Mouse (Mus musculus) CH12.LX (cell line): ENCODE measurements around the gene Tox2. TPM values are rescaled to one million over a fixed set of nuclear protein-coding genes. Genes with fewer than 3 reads are reported as not detected.

Experiments used
- DNase-seq: peaks from one replicate; pipeline ENCODE4 v3.0.0-alpha.2; 2013; ENCODE audit errors: extremely low read depth
- H3K27ac ChIP-seq: 2 replicates; pipeline ENCODE4 v1.5.1; 2012; ENCODE audit warnings: low read depth, mild to moderate bottlenecking, control low read depth, moderate library complexity; ENCODE audit not compliant: insufficient read depth
- H3K27me3 ChIP-seq: replicated peaks from 2 replicates; pipeline ENCODE3; 2012; ENCODE audit warnings: inconsistent platforms
- H3K36me3 ChIP-seq, 2 experiments: replicated peaks in 1 of 2; 2 replicates each; pipeline versions ENCODE3 to v1.6.1; 2012; ENCODE audit warnings: inconsistent platforms in 1 of 2, low read length in 1 of 2, mild to moderate bottlenecking in 1 of 2, mixed read lengths in 1 of 2, moderate library complexity in 1 of 2; ENCODE audit not compliant: control insufficient read depth in 1 of 2, insufficient read depth in 1 of 2
- H3K4me1 ChIP-seq, 2 experiments: 2 replicates each; pipeline ENCODE4 v1.6.1; 2012; ENCODE audit warnings: inconsistent platforms in 1 of 2, moderate library complexity in 1 of 2; ENCODE audit not compliant: insufficient read depth in 2 of 2, control insufficient read depth in 1 of 2
- H3K4me2 ChIP-seq: 2 replicates; pipeline ENCODE4 v1.6.1; 2012; ENCODE audit warnings: low read depth, mild to moderate bottlenecking, control low read depth; ENCODE audit not compliant: poor library complexity, insufficient read depth, severe bottlenecking
- H3K4me3 ChIP-seq, 3 experiments: fragments of 150-350 bp in 1 of 3; sonication (generic) in 1 of 3; replicated peaks in 1 of 3; 2 replicates each; pipeline versions ENCODE3 to v1.5.1; 2011 to 2012; ENCODE audit warnings: low read depth in 2 of 3, low read length in 2 of 3, mild to moderate bottlenecking in 2 of 3, moderate library complexity in 2 of 3, control low read depth in 1 of 3, improper control_type of control experiment in 1 of 3, inconsistent platforms in 1 of 3, mixed read lengths in 1 of 3; ENCODE audit not compliant: poor library complexity in 1 of 3
- H3K79me2 ChIP-seq: replicated peaks from 2 replicates; pipeline ENCODE4 v1.6.1; 2012; ENCODE audit warnings: mild to moderate bottlenecking, moderate library complexity; ENCODE audit not compliant: control insufficient read depth, poor library complexity, insufficient read depth, severe bottlenecking; ENCODE audit errors: extremely low read depth
- H3K9ac ChIP-seq: 2 replicates; pipeline ENCODE4 v1.6.1; 2012; ENCODE audit warnings: low read depth, mild to moderate bottlenecking, control low read depth, moderate library complexity; ENCODE audit not compliant: insufficient read depth
- H3K9me3 ChIP-seq: replicated peaks from 2 replicates; pipeline ENCODE3; 2012; ENCODE audit warnings: low read length, inconsistent platforms, mixed read lengths
- CHD1 ChIP-seq: IDR thresholded peaks from 2 replicates; pipeline ENCODE4 v1.6.1; 2012; ENCODE audit warnings: low read depth, low read length, improper control_type of control experiment, inconsistent platforms
- CHD2 ChIP-seq: IDR thresholded peaks from 2 replicates; pipeline ENCODE4 v1.6.1; 2011; ENCODE audit warnings: low read length, improper control_type of control experiment
- CTCF ChIP-seq, 2 experiments: IDR thresholded peaks in 1 of 2; conservative IDR thresholded peaks in 1 of 2; 2 replicates each; pipeline ENCODE4 v1.5.1; 2011 to 2012; ENCODE audit warnings: low read depth in 2 of 2, low read length in 2 of 2, improper control_type of control experiment in 1 of 2, inconsistent platforms in 1 of 2, mild to moderate bottlenecking in 1 of 2, moderate library complexity in 1 of 2
- E2F4 ChIP-seq: IDR thresholded peaks from 2 replicates; pipeline ENCODE4 v1.6.1; 2011; ENCODE audit warnings: low read depth, low read length, improper control_type of control experiment; ENCODE audit not compliant: insufficient replicate concordance
- ELF1 ChIP-seq: IDR thresholded peaks from 2 replicates; pipeline ENCODE4 v1.6.1; 2014; ENCODE audit warnings: low read depth, mild to moderate bottlenecking, inconsistent platforms, low read length, improper control_type of control experiment
- ETS1 ChIP-seq: conservative IDR thresholded peaks from 2 replicates; pipeline ENCODE4 v1.6.1; 2012; ENCODE audit warnings: low read depth, mild to moderate bottlenecking, inconsistent platforms, low read length, improper control_type of control experiment, moderate library complexity
- JUND ChIP-seq: conservative IDR thresholded peaks from 2 replicates; pipeline ENCODE4 v1.6.1; 2011; ENCODE audit warnings: low read depth, low read length, improper control_type of control experiment
- KAT2A ChIP-seq: IDR thresholded peaks from 2 replicates; pipeline ENCODE4 v1.6.1; 2012; ENCODE audit warnings: low read length, improper control_type of control experiment, inconsistent platforms; ENCODE audit not compliant: insufficient replicate concordance
- MAZ ChIP-seq: IDR thresholded peaks from 2 replicates; pipeline ENCODE4 v1.6.1; 2012; ENCODE audit warnings: low read depth, mild to moderate bottlenecking, inconsistent platforms, low read length, improper control_type of control experiment, moderate library complexity
- MEF2A ChIP-seq: IDR thresholded peaks from 2 replicates; pipeline ENCODE4 v1.6.1; 2014; ENCODE audit warnings: low read depth, mild to moderate bottlenecking, inconsistent platforms, low read length, improper control_type of control experiment, borderline replicate concordance
- MYC ChIP-seq: IDR thresholded peaks from 2 replicates; pipeline ENCODE4 v1.6.1; 2011; ENCODE audit warnings: low read depth, mild to moderate bottlenecking, improper control_type of control experiment, low read length
- NRF1 ChIP-seq: IDR thresholded peaks from 2 replicates; pipeline ENCODE4 v1.6.1; 2014; ENCODE audit warnings: low read depth, mild to moderate bottlenecking, inconsistent platforms, low read length, improper control_type of control experiment, moderate library complexity
- POLR2AphosphoS2 ChIP-seq: IDR thresholded peaks from 2 replicates; pipeline ENCODE4 v1.6.1; 2011; ENCODE audit warnings: low read depth, low read length, improper control_type of control experiment
- SIN3A ChIP-seq: IDR thresholded peaks from 2 replicates; pipeline ENCODE4 v1.6.1; 2012; ENCODE audit warnings: low read length, improper control_type of control experiment, inconsistent platforms
- SMC3 ChIP-seq: IDR thresholded peaks from 2 replicates; pipeline ENCODE4 v1.6.1; 2011; ENCODE audit warnings: low read depth, low read length, improper control_type of control experiment
- UBTF ChIP-seq: IDR thresholded peaks from 2 replicates; pipeline ENCODE4 v1.6.1; 2012; ENCODE audit warnings: low read depth, mild to moderate bottlenecking, inconsistent platforms, low read length, improper control_type of control experiment, moderate library complexity
- USF1 ChIP-seq: IDR thresholded peaks from 2 replicates; pipeline ENCODE4 v1.6.1; 2014; ENCODE audit warnings: low read depth, mild to moderate bottlenecking, inconsistent platforms, low read length, improper control_type of control experiment
- USF2 ChIP-seq: conservative IDR thresholded peaks from 2 replicates; pipeline ENCODE4 v1.6.1; 2011; ENCODE audit warnings: low read depth, low read length, improper control_type of control experiment
- ZC3H11A ChIP-seq: IDR thresholded peaks from 2 replicates; pipeline ENCODE4 v1.6.1; 2012; ENCODE audit warnings: low read depth, mild to moderate bottlenecking, inconsistent platforms, low read length, improper control_type of control experiment
- ZNF384 ChIP-seq: IDR thresholded peaks from 2 replicates; pipeline ENCODE4 v1.6.1; 2012; ENCODE audit warnings: low read depth, low read length, improper control_type of control experiment, inconsistent platforms
- dilution Hi-C: fragments of 300-500 bp; cut with MboI; formaldehyde crosslinking; loops from 2 replicates; pipeline ENCODE4 v1.14.3; 2020; ENCODE audit warnings: low sequenced_read_pairs; ENCODE audit not compliant: extremely low pct_unique_long_range_greater_than_20kb, extremely low pct_ligation_motif_present
- in situ Hi-C: fragments of 300-500 bp; cut with MboI; formaldehyde crosslinking; loops from 3 replicates; pipeline ENCODE4 v1.14.3; 2019; ENCODE audit warnings: low sequenced_read_pairs, low pct_ligation_motif_present, low pct_unique_long_range_greater_than_20kb, mixed read lengths
- polyA plus RNA-seq: library from polyadenylated mRNA; unstranded; fragments of >175 nt; gene quantifications from 2 replicates; pipeline ENCODE4 v1.2.1, GENCODE M21; 2012; ENCODE audit warnings: low read depth; ENCODE audit not compliant: insufficient read length
- total RNA-seq, 2 experiments: library from RNA; depleted of rRNA; stranded (reverse); fragments of 300-350 nt in 1 of 2; fragments of >200 nt in 1 of 2; gene quantifications; 2 replicates each; pipeline ENCODE4 v1.2.3; 2012 to 2014

The Tox2 gene
- total and polyA plus RNA-seq, 3 experiments: not detected

GRCm38 (mm10) chr2:163194543-163194942 is 8.4 kb upstream of the Tox2 start:
- DNase-seq: no peak
- Histone ChIP-seq H3K27ac (no peak overlapping the region), H3K9me3 (no peaks in the 10 kb centered on the region), H3K4me1 (no peaks in the 10 kb centered on the region), H3K4me3 (no peak overlapping the region), H3K4me2 (no peak overlapping the region), H3K9ac (no peak overlapping the region), H3K27me3 (peaks cover 83% of the 10 kb centered on the region), H3K79me2 (no peaks in the 10 kb centered on the region), H3K36me3 (no peaks in the 10 kb centered on the region)
- TF ChIP-seq NRF1 (no peak), MYC (no peak), USF1 (no peak), ELF1 (no peak), ZC3H11A (no peak), CTCF (conservative IDR thresholded peaks at IDR 0.05 in 1 of 2, IDR thresholded peaks at IDR 0.05 in 1 of 2; ENCODE audit: low read depth in 2 of 2, low read length in 2 of 2) (no peak), USF2 (no peak), MEF2A (no peak), MAZ (no peak), JUND (no peak)
- in situ Hi-C loops (no loop called here), dilution Hi-C loops (no loop called here)

DNA sequence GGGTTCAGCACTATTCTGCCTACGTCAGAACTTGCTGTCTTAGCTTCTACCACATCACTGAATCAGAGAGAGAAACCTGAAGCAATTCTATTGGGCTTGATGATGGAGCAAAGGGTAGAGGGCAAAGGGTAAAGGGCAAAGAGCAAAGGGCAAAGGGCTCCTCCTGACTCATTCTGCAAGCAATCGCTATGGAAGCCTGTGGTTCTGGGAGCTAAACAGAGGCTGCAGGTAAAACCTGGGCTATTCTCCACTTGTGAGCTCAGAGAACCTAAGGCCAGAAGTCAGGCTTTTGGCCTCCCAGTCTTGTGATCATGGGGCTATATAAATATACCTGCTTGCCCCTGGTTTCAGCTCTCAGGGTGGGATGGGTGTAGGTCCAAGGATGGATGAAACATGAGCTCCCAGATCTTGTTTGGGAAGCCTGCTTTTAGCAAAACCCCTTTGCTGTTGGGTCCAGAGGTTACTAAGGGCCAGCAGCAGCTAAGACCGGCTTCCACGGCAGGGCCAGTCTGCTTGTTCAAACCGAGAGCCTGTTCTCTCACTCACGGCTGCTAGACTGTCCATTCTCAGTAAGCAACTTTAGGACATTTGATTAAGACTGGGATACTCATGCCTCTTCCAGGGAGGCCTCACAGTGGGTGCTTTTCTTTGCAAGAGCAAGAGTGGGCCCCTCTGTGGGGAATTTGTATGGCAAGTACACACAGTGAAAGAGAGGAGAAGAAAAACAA is 7.7 kb upstream of the Tox2 start:
- no peak overlapping the region for H3K9ac ChIP-seq
- H3K36me3 ChIP-seq: no peaks in the 10 kb centered on the region
- H3K9me3 ChIP-seq: no peaks in the 10 kb centered on the region
- H3K4me2 ChIP-seq: no peak overlapping the region
- TF ChIP-seq SMC3 (no peak), USF1 (no peak), SIN3A (no peak), ZC3H11A (no peak), MAZ (no peak), KAT2A (no peak), CTCF (conservative IDR thresholded peaks at IDR 0.05 in 1 of 2, IDR thresholded peaks at IDR 0.05 in 1 of 2; ENCODE audit: low read depth in 2 of 2, low read length in 2 of 2) (no peak), ETS1 (no peak), E2F4 (no peak), ZNF384 (no peak), UBTF (no peak), CHD1 (no peak), POLR2AphosphoS2 (no peak), CHD2 (no peak), MYC (no peak)
- H3K27me3 ChIP-seq: peaks cover 82% of the 10 kb centered on the region
- in situ Hi-C loops (no loop called here), dilution Hi-C loops (no loop called here)
- H3K4me1 ChIP-seq: no peaks in the 10 kb centered on the region
- no peaks in the 10 kb centered on the region for H3K79me2 ChIP-seq
- DNase-seq: no peak
- H3K4me3 ChIP-seq: no peak overlapping the region
- H3K27ac ChIP-seq: no peak overlapping the region
